ENCODE assay signal across 8 mouse cellular contexts in genomic region chr11:76179495-76180145, GRCm38 (mm10). TPM values are rescaled to one million over a fixed set of nuclear protein-coding genes. Genes with fewer than 3 reads are reported as not detected.
DNase-seq lines count a peak whose midpoint lies in the region; ATAC-seq and TF ChIP-seq lines count a peak whose summit lies in the region.

TSS of gene Vps53 (minus strand) at chr11:76179647.
TSS of gene Fam57a (plus strand) at chr11:76179671.

- H3K79me3 ChIP-seq in C2C12 (ENCODE audit: low read depth), result peaks cover 8% of the 10 kb centered on the region

- peak within 1 kb of the TSS; percentile 95 for H3K4me3 ChIP-seq in C2C12 (ENCODE audit: insufficient read depth, poor library complexity, severe bottlenecking)
- peak within 1 kb of the TSS; percentile 85 for H3K4me3 ChIP-seq in heart, embryonic 11.5 days (ENCODE audit: low read depth, low read length)
- peak within 1 kb of the TSS; percentile 77 for H3K4me3 ChIP-seq in kidney, embryonic 16.5 days (ENCODE audit: low read length)

- peak within 1 kb of the TSS; percentile 94 for H3K4me2 ChIP-seq in heart, embryonic 11.5 days
- H3K4me2 ChIP-seq in kidney, embryonic 16.5 days (replicated peaks; ENCODE audit: low read depth, low read length), result peak within 1 kb of the TSS; percentile 83

- ATAC-seq in erythroblast, adult 5-6 weeks (replicated peaks; ENCODE audit: low FRiP score, poor library complexity, severe bottlenecking), result peak; percentile 93
- ATAC-seq in heart, embryonic 11.5 days (replicated peaks; ENCODE audit: insufficient number of reproducible peaks, low FRiP score, low TSS enrichment), result peak; percentile 83
- peak; percentile 93 for ATAC-seq in kidney, embryonic 16.5 days (ENCODE audit: low FRiP score, low TSS enrichment)

- under 1% methylated on average over 37 of the region's 37 CpGs for WGBS in heart, embryonic 11.5 days (ENCODE audit: insufficient replicate concordance)
- WGBS in kidney, embryonic 16.5 days, result under 1% methylated on average over 37 of the region's 37 CpGs

- peak; percentile 95 for DNase-seq in brain, embryonic 14.5 days (ENCODE audit: low read depth)
- peak; percentile 86 for DNase-seq in liver
- DNase-seq in monocyte, adult 2 months (ENCODE audit: low read depth in 1 of 2, low spot score in 2 of 2), result peak; percentile 52 to 58
- DNase-seq in spleen, postnatal 14 days (ENCODE audit: low spot score in 2 of 2), result peak; percentile 63 to 72

- peak; percentile 26; the same call in 1 of the 2 replicates for TF ChIP-seq POLR2A in brain, embryonic 14.5 days (IDR thresholded peaks at IDR 0.05; ENCODE audit: borderline replicate concordance, extremely low read depth, insufficient read depth, insufficient read length, poor library complexity, severe bottlenecking)

- H3ac ChIP-seq in C2C12 (ENCODE audit: control insufficient read depth, insufficient read length, low read depth), result peak within 1 kb of the TSS; percentile 84

- H3K9ac ChIP-seq in heart, embryonic 11.5 days (ENCODE audit: low read depth, low read length), result peak within 1 kb of the TSS; percentile 76
- peak within 1 kb of the TSS; percentile 78 for H3K9ac ChIP-seq in kidney, embryonic 16.5 days (replicated peaks; ENCODE audit: low read length)

- peak within 1 kb of the TSS; percentile 57; the same call in 1 of the 2 replicates for H3K27ac ChIP-seq in heart, embryonic 11.5 days (ENCODE audit: low read depth, low read length)
- H3K27ac ChIP-seq in kidney, embryonic 16.5 days (ENCODE audit: low read length), result peak within 1 kb of the TSS; percentile 50; the same call in 1 of the 2 replicates

- no peaks in the 10 kb centered on the region for H3K9me3 ChIP-seq in heart, embryonic 11.5 days (replicated peaks; ENCODE audit: control insufficient read depth, low read length)
- no peaks in the 10 kb centered on the region for H3K9me3 ChIP-seq in kidney, embryonic 16.5 days (ENCODE audit: low read length)

- H3K27me3 ChIP-seq in C2C12 (ENCODE audit: control insufficient read depth, insufficient read depth, insufficient read length), result no peaks in the 10 kb centered on the region
- no peaks in the 10 kb centered on the region for H3K27me3 ChIP-seq in heart, embryonic 11.5 days (ENCODE audit: control insufficient read depth, insufficient read depth, low read length)
- H3K27me3 ChIP-seq in kidney, embryonic 16.5 days (ENCODE audit: insufficient read depth, low read length), result no peaks in the 10 kb centered on the region

- TF ChIP-seq CTCF in C2C12 (IDR thresholded peaks at IDR 0.05; ENCODE audit: control insufficient read depth, insufficient read depth, insufficient read length), result no peak
- no peak for TF ChIP-seq CTCF in brain, embryonic 14.5 days (IDR thresholded peaks at IDR 0.05; ENCODE audit: borderline replicate concordance, extremely low read depth, insufficient read depth, insufficient read length)

- H3K36me3 ChIP-seq in C2C12 (ENCODE audit: control insufficient read depth, insufficient read depth), result peaks cover 3% of the 10 kb centered on the region
- H3K36me3 ChIP-seq in heart, embryonic 11.5 days (ENCODE audit: control insufficient read depth, insufficient read depth, low read length), result no peaks in the 10 kb centered on the region
- H3K36me3 ChIP-seq in kidney, embryonic 16.5 days (ENCODE audit: insufficient read depth, low read length), result no peaks in the 10 kb centered on the region

- 0 out of 2 replicates have a peak, but pooled peaks cover 2% of the 10 kb centered on the region for H3K4me1 ChIP-seq in heart, embryonic 11.5 days (ENCODE audit: control insufficient read depth, insufficient read depth, low read length)
- peaks cover 7% of the 10 kb centered on the region for H3K4me1 ChIP-seq in kidney, embryonic 16.5 days (ENCODE audit: insufficient read depth, low read length)

- peaks cover 47% of the 10 kb centered on the region for H3K79me2 ChIP-seq in C2C12 (ENCODE audit: control insufficient read depth, insufficient read depth)

TF ChIP-seq in C2C12, 6 proteins besides CTCF, POLR2A, EP300 and RAD21:
- no peak for TF ChIP-seq FOSL1 (IDR thresholded peaks at IDR 0.05; ENCODE audit: insufficient read depth, low read length, poor library complexity, severe bottlenecking)
- TF ChIP-seq MAX (IDR thresholded peaks at IDR 0.05), result peak; percentile 84
- TF ChIP-seq MYOG (IDR thresholded peaks at IDR 0.05; ENCODE audit: control insufficient read depth, extremely low read depth, insufficient read length), result no peak
- TF ChIP-seq CEBPB (IDR thresholded peaks at IDR 0.05; ENCODE audit: low read depth), result no peak
TF ChIP-seq in C2C12: peak in this region for 1.

RNA-seq across cellular contexts. Expression of gene Vps53, which starts in this region (rescaled TPM):
- 29.2 TPM for polyA plus RNA-seq in C2C12 (2012; fragmentation: generic; extraction: Trizol)
- 49.1 and 55.8 TPM in 2 replicates for polyA plus RNA-seq in brain, embryonic 14.5 days (2012; rRNA removed)
- total RNA-seq in erythroblast, adult 5-6 weeks (2015; ENCODE audit: low replicate concordance), result 9.4 and 14.6 TPM in 2 replicates
- total RNA-seq in erythroblast, adult 5-6 weeks (2017; ENCODE audit: low replicate concordance), result 13.0 and 13.1 TPM in 2 replicates
- 33.0 and 33.7 TPM in 2 replicates for polyA plus RNA-seq in heart, embryonic 11.5 days (2014; fragmentation: Nextera tagmentation; extraction: Ambion mirVana)
- polyA plus RNA-seq in kidney, embryonic 16.5 days (2015; fragmentation: Nextera tagmentation; extraction: Ambion mirVana), result 46.2 and 46.9 TPM in 2 replicates

RNA-seq across cellular contexts. Expression of gene Fam57a, which starts in this region (rescaled TPM):
- 21.4 TPM for polyA plus RNA-seq in C2C12 (2012; fragmentation: generic; extraction: Trizol)
- 32.1 and 33.4 TPM in 2 replicates for polyA plus RNA-seq in brain, embryonic 14.5 days (2012; rRNA removed)
- 1.5 and 3.6 TPM in 2 replicates for total RNA-seq in erythroblast, adult 5-6 weeks (2015; ENCODE audit: low replicate concordance)
- total RNA-seq in erythroblast, adult 5-6 weeks (2017; ENCODE audit: low replicate concordance), result 0.17 and 3.5 TPM in 2 replicates
- 31.2 and 35.8 TPM in 2 replicates for polyA plus RNA-seq in heart, embryonic 11.5 days (2014; fragmentation: Nextera tagmentation; extraction: Ambion mirVana)
- polyA plus RNA-seq in kidney, embryonic 16.5 days (2015; fragmentation: Nextera tagmentation; extraction: Ambion mirVana), result 27.0 and 28.6 TPM in 2 replicates

Comparison
In these comparisons a context has a peak if more than half of its experiments do, and no peak if none do; other contexts are left out.
1. Peak in every context shown above with its lines: DNase-seq, ATAC-seq, H3K4me3 ChIP-seq and H3K27ac ChIP-seq.